Mouse (Mus musculus): ENCODE measurements around the gene Gzmc.

Gzmc gene

GRCm38 (mm10) chr14:56234556-56234955 lies at the start of gene Gzmc:
Gene Gzmc, minus strand, starts transcription at chr14:56234656.
- WGBS = 75% methylated on average over 2 of the region's 2 CpGs

- WGBS = 93% methylated on average over 1 of the region's 1 CpGs
Observed at GRCm38 (mm10) chr14:56283816-56284215, 49.4 kb upstream of the Gzmc start.

GRCm38 (mm10) chr14:56281090-56281489 lies 46.6 kb upstream of the Gzmc start:
- 41% methylated on average over 5 of the region's 5 CpGs for WGBS

GRCm38 (mm10) chr14:56278691-56279090 lies 44.2 kb upstream of the Gzmc start:
- 55% methylated on average over 7 of the region's 7 CpGs for WGBS

- WGBS = 82% methylated on average over 7 of the region's 7 CpGs
Observed at GRCm38 (mm10) chr14:56276096-56276495, 41.6 kb upstream of the Gzmc start.

GRCm38 (mm10) chr14:56266109-56266508 lies 31.7 kb upstream of the Gzmc start:
- 95% methylated on average over 1 of the region's 1 CpGs for WGBS

- WGBS = 94% methylated on average over 5 of the region's 5 CpGs
Observed at GRCm38 (mm10) chr14:56262153-56262552, 27.7 kb upstream of the Gzmc start, which contains the start of gene Gzmb. Gene Gzmb, minus strand, starts transcription at chr14:56262260.

- WGBS = 96% methylated on average over 4 of the region's 4 CpGs
Observed at GRCm38 (mm10) chr14:56211317-56211716, 23.1 kb downstream of the Gzmc start, which contains the start of gene Gzmf. Gene Gzmf, minus strand, starts transcription at chr14:56211417.

- WGBS = 89% methylated on average over 1 of the region's 1 CpGs
Observed at GRCm38 (mm10) chr14:56205613-56206012, 28.8 kb downstream of the Gzmc start.

- 52% methylated on average over 5 of the region's 5 CpGs for WGBS
Observed at GRCm38 (mm10) chr14:56205021-56205420, 29.4 kb downstream of the Gzmc start.

- 19% methylated on average over 2 of the region's 2 CpGs for WGBS
Observed at GRCm38 (mm10) chr14:56203975-56204374, 30.5 kb downstream of the Gzmc start.

- 51% methylated on average over 6 of the region's 6 CpGs for WGBS
Observed at GRCm38 (mm10) chr14:56186946-56187345, 47.5 kb downstream of the Gzmc start.

- WGBS = 78% methylated on average over 5 of the region's 5 CpGs
Observed at GRCm38 (mm10) chr14:56186521-56186920, 47.9 kb downstream of the Gzmc start.
